ENCODE assay signal across 26 mouse cellular contexts in the genomic region with DNA sequence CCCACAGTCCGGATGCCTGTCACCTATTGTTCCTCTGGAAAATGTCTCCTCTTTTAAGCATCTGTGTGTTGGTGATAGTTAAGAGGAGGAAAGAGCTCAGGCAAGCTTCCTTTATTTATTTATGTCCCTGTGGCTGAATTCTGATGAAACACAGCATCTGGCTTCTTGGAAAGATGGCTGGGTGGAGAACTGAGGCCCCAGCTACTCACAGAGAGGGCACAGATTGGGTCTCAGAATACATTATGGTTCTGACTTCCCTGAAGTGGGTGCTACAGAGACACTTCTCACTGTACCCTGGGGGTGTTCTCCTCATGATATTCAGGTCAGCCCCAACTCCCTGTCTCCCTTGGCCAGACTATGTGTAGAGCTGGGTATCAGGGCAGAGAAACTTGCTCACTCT.
DNase-seq lines count a peak whose midpoint lies in the region; ATAC-seq lines count a peak whose summit lies in the region.
"Had no signal": no experiment of that assay in that cellular context is flagged by ENCODE, and none has a peak within 500 bp of the region (broad histone marks: within the 10 kb centered on the region; RNA-seq: fewer than 3 reads in every experiment).

No protein-coding gene starts in this region.

- no peak for ATAC-seq in heart, embryonic 13.5 days (ENCODE audit: extremely low read depth, insufficient number of reproducible peaks, low FRiP score, low TSS enrichment)
- ATAC-seq in kidney, embryonic 15.5 days (replicated peaks; ENCODE audit: low FRiP score), result no peak
- no peak for ATAC-seq in kidney, embryonic 14.5 days (ENCODE audit: low FRiP score, low TSS enrichment)
- no peak for ATAC-seq in intestine, embryonic 16.5 days
- ATAC-seq: activated CD4-positive, CD25-positive, alpha-beta regulatory T cell, adult 4 months; forebrain, embryonic 16.5 days; inflammation-experienced regulatory T-cells, adult 6 months had no signal

- peak overlapping the region; percentile 75 for H3K27ac ChIP-seq in heart, embryonic 13.5 days (replicated peaks)
- peak overlapping the region; percentile 58; the same call in 1 of the 2 replicates for H3K27ac ChIP-seq in kidney, embryonic 15.5 days
- H3K27ac ChIP-seq in kidney, embryonic 14.5 days (ENCODE audit: low read depth, low read length), result no peak overlapping the region
- H3K27ac ChIP-seq in intestine, embryonic 16.5 days (ENCODE audit: low read length), result 0 out of 2 replicates have a peak overlapping the region, but pooled peaks have one; percentile 10
- H3K27ac ChIP-seq: hindbrain, embryonic 12.5 days; left cerebral cortex, adult 2 months; liver, embryonic 15.5 days; lung, embryonic 15.5 days; macrophage had no signal

- H3K4me2 ChIP-seq in heart, embryonic 13.5 days, result no peak overlapping the region
- no peak overlapping the region for H3K4me2 ChIP-seq in kidney, embryonic 15.5 days
- H3K4me2 ChIP-seq in kidney, embryonic 14.5 days (replicated peaks; ENCODE audit: low read depth, low read length), result no peak overlapping the region
- H3K4me2 ChIP-seq in intestine, embryonic 16.5 days (ENCODE audit: low read depth, low read length), result no peak overlapping the region
- H3K4me2 ChIP-seq: embryonic facial prominence, embryonic 15.5 days; hindbrain, embryonic 12.5 days; liver, embryonic 15.5 days; lung, embryonic 15.5 days had no signal

- H3K9me3 ChIP-seq in heart, embryonic 13.5 days, result no peaks in the 10 kb centered on the region
- H3K9me3 ChIP-seq in kidney, embryonic 15.5 days (replicated peaks), result no peaks in the 10 kb centered on the region
- H3K9me3 ChIP-seq in kidney, embryonic 14.5 days (ENCODE audit: control insufficient read depth, low read length), result no peaks in the 10 kb centered on the region
- H3K9me3 ChIP-seq in intestine, embryonic 16.5 days (ENCODE audit: control insufficient read depth, low read length), result no peaks in the 10 kb centered on the region
- H3K9me3 ChIP-seq: embryonic facial prominence, embryonic 15.5 days; liver, embryonic 15.5 days; lung, embryonic 15.5 days had no signal

- H3K36me3 ChIP-seq in heart, embryonic 13.5 days, result no peaks in the 10 kb centered on the region
- no peaks in the 10 kb centered on the region for H3K36me3 ChIP-seq in kidney, embryonic 15.5 days
- H3K36me3 ChIP-seq in kidney, embryonic 14.5 days (ENCODE audit: control insufficient read depth, insufficient read depth, low read length), result no peaks in the 10 kb centered on the region
- H3K36me3 ChIP-seq in intestine, embryonic 16.5 days (ENCODE audit: control insufficient read depth, insufficient read depth, low read length), result no peaks in the 10 kb centered on the region
- H3K36me3 ChIP-seq: embryonic facial prominence, embryonic 15.5 days; hindbrain, embryonic 12.5 days; liver, embryonic 15.5 days; lung, embryonic 15.5 days had no signal

- no peaks in the 10 kb centered on the region for H3K27me3 ChIP-seq in heart, embryonic 13.5 days (replicated peaks)
- H3K27me3 ChIP-seq in kidney, embryonic 15.5 days, result no peaks in the 10 kb centered on the region
- H3K27me3 ChIP-seq in kidney, embryonic 14.5 days (ENCODE audit: control insufficient read depth, insufficient read depth, low read length), result no peaks in the 10 kb centered on the region
- no peaks in the 10 kb centered on the region for H3K27me3 ChIP-seq in intestine, embryonic 16.5 days (replicated peaks; ENCODE audit: control insufficient read depth, insufficient read depth, low read length)
- H3K27me3 ChIP-seq: embryonic facial prominence, embryonic 15.5 days; hindbrain, embryonic 12.5 days; liver, embryonic 15.5 days; lung, embryonic 15.5 days had no signal

- no peak overlapping the region for H3K4me3 ChIP-seq in heart, embryonic 13.5 days
- H3K4me3 ChIP-seq in kidney, embryonic 15.5 days (replicated peaks), result no peak overlapping the region
- H3K4me3 ChIP-seq in kidney, embryonic 14.5 days (ENCODE audit: low read length), result no peak overlapping the region
- no peak overlapping the region for H3K4me3 ChIP-seq in intestine, embryonic 16.5 days (ENCODE audit: low read length)
- H3K4me3 ChIP-seq: embryonic facial prominence, embryonic 15.5 days; hindbrain, embryonic 12.5 days; left cerebral cortex, adult 2 months; liver, embryonic 15.5 days; lung, embryonic 15.5 days had no signal

- H3K4me1 ChIP-seq in heart, embryonic 13.5 days, result peaks cover 12% of the 10 kb centered on the region
- peaks cover 9% of the 10 kb centered on the region; the same call in 1 of the 2 replicates for H3K4me1 ChIP-seq in kidney, embryonic 15.5 days
- no peaks in the 10 kb centered on the region for H3K4me1 ChIP-seq in kidney, embryonic 14.5 days (ENCODE audit: control insufficient read depth, insufficient read depth, low read length)
- no peaks in the 10 kb centered on the region for H3K4me1 ChIP-seq in intestine, embryonic 16.5 days (ENCODE audit: control insufficient read depth, insufficient read depth, low read length)
- H3K4me1 ChIP-seq: liver, embryonic 15.5 days; lung, embryonic 15.5 days had no signal

- WGBS in heart, embryonic 13.5 days, result 50% methylated on average over 1 of the region's 1 CpGs
- WGBS in kidney, embryonic 15.5 days, result 66% methylated on average over 1 of the region's 1 CpGs
- 59% methylated on average over 1 of the region's 1 CpGs for WGBS in kidney, embryonic 14.5 days
- 41% methylated on average over 1 of the region's 1 CpGs for WGBS in intestine, embryonic 16.5 days

- peak; percentile 0 for DNase-seq in cerebellum, adult 11-12 months
- no peak for DNase-seq in cerebellum, postnatal 25 days
- no peak for DNase-seq in heart, adult 9 months (ENCODE audit: low spot score in 2 of 2)
- no peak for DNase-seq in thymus, postnatal 0 days (ENCODE audit: low spot score)
- DNase-seq: adrenal gland, postnatal 10 days; cerebellum, adult 2 months; cerebellum, postnatal 36 days; embryo, embryonic 11 days; gastrocnemius, postnatal 10 days; liver; right cerebral cortex, adult 18-20 months; right cerebral cortex, postnatal 4 days; thymus, adult 18-20 months had no signal

- H3K9ac ChIP-seq in heart, embryonic 13.5 days, result no peak overlapping the region
- no peak overlapping the region for H3K9ac ChIP-seq in kidney, embryonic 15.5 days
- no peak overlapping the region for H3K9ac ChIP-seq in kidney, embryonic 14.5 days (ENCODE audit: low read depth, low read length)
- H3K9ac ChIP-seq in intestine, embryonic 16.5 days (ENCODE audit: low read depth, low read length), result no peak overlapping the region
- H3K9ac ChIP-seq: embryonic facial prominence, embryonic 15.5 days; hindbrain, embryonic 12.5 days; liver, embryonic 15.5 days; lung, embryonic 15.5 days had no signal
